Mouse (Mus musculus) liver, postnatal 0 days (tissue): ENCODE measurements around the gene Ghsr. TPM values are rescaled to one million over a fixed set of nuclear protein-coding genes. Genes with fewer than 3 reads are reported as not detected.

ENCODE experiments used
- ATAC-seq: fragments of 200-750 bp; cut with Nextera tagmentation; 2 replicates; pipeline ENCODE4 v1.8.0; 2017; ENCODE audit warnings: mild to moderate bottlenecking, moderate library complexity
- DNase-seq: peaks from one replicate; pipeline ENCODE4 v3.0.0-alpha.2; 2016
- H3K27ac ChIP-seq: fragments of 300-500 bp; sonication (generic); 2 replicates; pipeline ENCODE4 v1.5.1; 2014; ENCODE audit warnings: antibody characterized with exemption, moderate library complexity, mild to moderate bottlenecking, low read depth
- H3K27me3 ChIP-seq: fragments of 300-500 bp; sonication (generic); 2 replicates; pipeline ENCODE4 v1.6.1; 2014; ENCODE audit warnings: low read length, control low read depth, mixed read lengths; ENCODE audit not compliant: insufficient read depth
- H3K36me3 ChIP-seq: fragments of 300-500 bp; sonication (generic); replicated peaks from 2 replicates; pipeline ENCODE4 v1.6.1; 2014; ENCODE audit warnings: mild to moderate bottlenecking, control low read depth, low read length, moderate library complexity, mixed read lengths; ENCODE audit not compliant: insufficient read depth
- H3K4me1 ChIP-seq: fragments of 300-500 bp; sonication (generic); 2 replicates; pipeline ENCODE4 v1.6.1; 2014; ENCODE audit warnings: antibody characterized with exemption, mild to moderate bottlenecking, control low read depth; ENCODE audit not compliant: insufficient read depth
- H3K4me2 ChIP-seq: fragments of 300-500 bp; sonication (generic); 2 replicates; pipeline ENCODE4 v1.6.1; 2014; ENCODE audit warnings: low read depth, mild to moderate bottlenecking, low read length, moderate library complexity, mixed read lengths
- H3K4me3 ChIP-seq: fragments of 300-500 bp; sonication (generic); 2 replicates; pipeline ENCODE4 v1.5.1; 2014; ENCODE audit warnings: low read depth, low read length
- H3K9ac ChIP-seq: fragments of 300-500 bp; sonication (generic); replicated peaks from 2 replicates; pipeline ENCODE4 v1.6.1; 2014; ENCODE audit warnings: mild to moderate bottlenecking, moderate library complexity
- H3K9me3 ChIP-seq: fragments of 300-500 bp; sonication (generic); 2 replicates; pipeline ENCODE4 v1.6.1; 2016; ENCODE audit warnings: mild to moderate bottlenecking, control low read depth, low read length, mixed read lengths
- CTCF ChIP-seq: sonication (generic); IDR thresholded peaks from 2 replicates; pipeline ENCODE4 v1.5.1; 2016; ENCODE audit warnings: antibody characterized with exemption, low read depth
- EP300 ChIP-seq: IDR thresholded peaks from 2 replicates; pipeline ENCODE4 v1.6.1; 2016; ENCODE audit warnings: antibody characterized with exemption, low read depth, mild to moderate bottlenecking
- WGBS: fragments of 180-500 bp; shearing (Covaris S2); extraction: QIAGEN DNeasy Blood & Tissue Kit; methylation state at CpG from one replicate; pipeline ENCODE4 v1.1.7; 2014; ENCODE audit not compliant: insufficient replicate concordance; 5-methylcytosine and 5-hydroxymethylcytosine counted together
- polyA plus RNA-seq: library from polyadenylated mRNA; unstranded; fragments of >200 nt; fragmentation: Nextera tagmentation; extraction: Ambion mirVana; gene quantifications from 2 replicates; pipeline ENCODE4 v1.2.1, GENCODE M21; 2015

Ghsr gene
- polyA plus RNA-seq, 1 experiment from 2014 or later = not detected

DNA sequence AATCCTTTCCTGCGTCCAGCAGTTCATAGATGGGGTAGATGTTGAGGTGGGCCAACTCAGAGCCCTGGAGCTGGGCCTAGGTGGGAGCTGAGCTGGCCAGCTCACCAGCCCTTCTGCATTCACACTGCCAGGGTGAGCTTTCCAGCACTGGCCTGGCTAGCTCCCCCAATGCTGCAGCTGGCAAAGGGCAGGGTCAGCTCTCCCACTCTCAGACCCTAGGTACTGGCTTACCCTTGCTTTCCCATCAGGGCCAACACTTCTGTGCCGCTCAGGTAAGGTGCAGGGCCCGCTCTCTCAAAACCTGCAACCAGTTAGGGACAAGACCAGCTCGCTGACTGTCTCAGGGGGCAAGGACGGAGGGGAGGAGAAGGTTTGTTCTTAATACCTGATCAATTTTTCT lies 30.4 kb upstream of the Ghsr start:
- Histone ChIP-seq H3K4me1 (no peaks in the 10 kb centered on the region), H3K9ac (no peak overlapping the region), H3K27ac (no peak overlapping the region), H3K27me3 (no peaks in the 10 kb centered on the region), H3K4me3 (no peak overlapping the region), H3K36me3 (no peaks in the 10 kb centered on the region), H3K9me3 (no peaks in the 10 kb centered on the region), H3K4me2 (no peak overlapping the region)
- no peak for ATAC-seq
- 81% methylated on average over 5 of the region's 5 CpGs for whole genome bisulfite sequencing
- DNase-seq = no peak
- TF ChIP-seq CTCF = no peak
- no peak for TF ChIP-seq EP300

DNA sequence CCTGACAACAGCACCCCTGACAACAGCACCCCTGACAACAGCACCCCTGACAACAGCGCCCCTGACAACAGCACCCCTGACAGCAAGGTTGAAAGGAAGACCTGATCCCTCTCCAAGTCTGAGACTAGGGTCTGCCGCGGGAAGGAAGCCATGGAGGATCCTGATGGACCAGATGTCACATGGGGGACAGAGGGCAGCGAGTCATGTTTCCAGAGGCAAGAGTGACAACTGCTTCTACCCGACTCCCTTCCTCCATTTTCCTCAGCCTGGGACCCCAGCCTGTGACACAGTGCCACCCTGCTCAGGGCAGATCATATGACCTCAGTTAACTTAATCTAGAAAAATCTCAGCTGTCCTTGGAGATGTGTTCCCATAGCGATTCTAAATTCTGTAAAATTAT lies 28.7 kb upstream of the Ghsr start:
- TF ChIP-seq CTCF (no peak), EP300 (no peak)
- Histone ChIP-seq H3K4me3 (no peak overlapping the region), H3K27ac (no peak overlapping the region), H3K9me3 (no peaks in the 10 kb centered on the region), H3K36me3 (no peaks in the 10 kb centered on the region), H3K4me1 (no peaks in the 10 kb centered on the region), H3K9ac (no peak overlapping the region), H3K4me2 (no peak overlapping the region), H3K27me3 (no peaks in the 10 kb centered on the region)
- DNase-seq = no peak
- 64% methylated on average over 6 of the region's 6 CpGs for WGBS
- no peak for ATAC-seq

DNA sequence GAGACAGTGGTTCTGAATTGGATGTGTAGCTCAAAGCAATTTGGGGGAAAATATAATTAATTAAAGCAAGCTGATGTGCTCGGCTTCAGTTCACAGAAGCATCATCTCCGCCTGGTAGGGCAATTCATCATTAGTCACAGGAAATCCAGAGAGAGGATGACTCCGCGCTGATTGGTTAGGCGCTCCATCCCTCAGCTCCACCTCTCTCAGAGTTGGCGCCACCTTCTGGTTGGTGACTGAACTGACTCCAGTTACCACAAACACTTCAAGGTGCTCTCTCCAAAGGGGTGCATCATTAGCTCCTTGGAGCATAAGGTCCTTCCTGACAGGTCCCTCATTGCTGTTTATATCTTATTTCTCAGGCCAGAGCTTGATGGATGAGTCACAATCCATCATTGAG lies 25.6 kb upstream of the Ghsr start:
- WGBS = 46% methylated on average over 6 of the region's 6 CpGs
- no peak for TF ChIP-seq EP300
- peak; percentile 78 for TF ChIP-seq CTCF
- peak; percentile 66 for DNase-seq

DNA sequence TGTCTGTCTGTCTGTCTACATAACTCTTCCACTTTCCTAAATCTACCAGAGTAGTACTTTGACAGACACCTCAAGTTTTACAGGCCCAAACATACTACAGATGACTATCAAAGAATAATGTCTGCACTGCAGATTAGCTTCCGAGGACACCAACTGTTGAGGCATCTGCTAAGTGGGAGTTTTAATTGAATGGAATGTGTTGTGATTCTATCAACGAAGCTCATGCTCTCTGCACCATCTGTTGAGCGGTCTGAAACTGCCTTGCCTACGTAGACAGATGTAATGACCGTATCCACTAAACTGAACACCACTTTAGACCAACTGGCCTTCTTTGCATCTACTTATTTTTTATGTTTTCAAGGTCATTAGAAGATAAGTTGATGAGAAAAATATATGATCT lies 22.7 kb upstream of the Ghsr start:
- no peak overlapping the region for H3K4me2 ChIP-seq
- 78% methylated on average over 5 of the region's 5 CpGs for WGBS
- no peak overlapping the region for H3K9ac ChIP-seq
- no peak overlapping the region for H3K27ac ChIP-seq
- H3K36me3 ChIP-seq = no peaks in the 10 kb centered on the region
- ATAC-seq (no peak), DNase-seq (no peak)
- H3K4me1 ChIP-seq = no peaks in the 10 kb centered on the region
- no peak for TF ChIP-seq EP300
- TF ChIP-seq CTCF = no peak
- H3K4me3 ChIP-seq = no peak overlapping the region
- H3K9me3 ChIP-seq = no peaks in the 10 kb centered on the region
- H3K27me3 ChIP-seq = no peaks in the 10 kb centered on the region

More for the DNA sequence above, 25.6 kb upstream of the Ghsr start:
- Histone ChIP-seq H3K4me2 (no peak overlapping the region), H3K9me3 (no peaks in the 10 kb centered on the region), H3K27me3 (no peaks in the 10 kb centered on the region), H3K36me3 (no peaks in the 10 kb centered on the region), H3K4me3 (no peak overlapping the region), H3K9ac (no peak overlapping the region), H3K27ac (no peak overlapping the region), H3K4me1 (no peaks in the 10 kb centered on the region)
- ATAC-seq = peak; percentile 49; the same call in 1 of the 2 replicates

DNA sequence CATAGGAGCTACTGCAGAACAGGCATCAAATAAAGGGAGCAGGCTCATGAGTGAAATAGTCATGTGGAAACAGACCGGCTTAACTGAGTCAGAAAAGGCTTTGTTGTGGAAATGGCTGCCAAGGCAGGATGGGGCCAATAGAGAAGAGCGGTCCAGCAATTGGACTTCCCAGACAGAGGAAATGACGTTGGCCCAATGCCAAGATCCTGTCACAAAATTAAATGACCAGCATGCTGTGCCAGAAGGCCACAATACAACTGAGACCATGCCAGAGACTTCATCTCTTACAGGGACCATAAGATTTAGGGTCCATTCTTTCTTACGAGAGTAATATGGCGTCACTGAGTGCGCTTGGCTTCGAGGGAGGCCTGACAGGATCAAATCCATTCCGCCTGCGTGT lies 20.0 kb upstream of the Ghsr start:
- Histone ChIP-seq H3K4me3 (no peak overlapping the region), H3K36me3 (no peaks in the 10 kb centered on the region), H3K4me1 (no peaks in the 10 kb centered on the region), H3K9me3 (no peaks in the 10 kb centered on the region), H3K27ac (no peak overlapping the region), H3K4me2 (no peak overlapping the region), H3K27me3 (no peaks in the 10 kb centered on the region), H3K9ac (no peak overlapping the region)
- ATAC-seq (no peak), DNase-seq (no peak)
- 77% methylated on average over 9 of the region's 9 CpGs for WGBS
- TF ChIP-seq CTCF (no peak), EP300 (no peak)

DNA sequence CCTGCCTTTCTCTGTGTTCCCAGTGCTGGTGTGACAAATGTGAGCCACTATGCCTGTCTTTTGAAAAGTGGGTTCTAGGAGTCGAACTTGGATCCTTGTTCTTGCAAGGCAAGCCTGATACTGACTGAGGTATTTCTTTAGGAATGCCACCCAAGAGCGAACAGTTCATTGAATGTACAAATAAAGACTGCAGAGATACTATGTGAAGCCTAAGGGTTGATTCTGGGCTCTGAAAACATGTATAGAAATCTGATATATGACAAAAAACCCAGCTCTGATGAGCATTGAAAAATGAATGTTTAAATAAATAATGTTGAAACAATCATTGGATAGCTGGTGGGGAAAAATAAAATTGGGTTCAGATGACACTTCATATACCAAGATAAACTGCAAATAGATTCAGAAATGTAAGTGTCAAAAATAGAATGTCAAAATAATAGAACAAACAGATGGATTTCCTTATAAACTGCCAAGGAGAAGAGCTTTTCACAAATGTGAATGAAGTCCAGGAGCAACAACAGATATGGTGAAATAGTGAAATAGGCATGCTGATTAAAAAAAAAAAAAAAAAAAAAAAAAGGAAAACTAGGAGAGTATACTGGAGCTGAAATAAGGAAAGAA lies 11.9 kb upstream of the Ghsr start:
- TF ChIP-seq CTCF (no peak), EP300 (no peak)
- H3K4me1 ChIP-seq = no peaks in the 10 kb centered on the region
- no peaks in the 10 kb centered on the region for H3K36me3 ChIP-seq
- no peaks in the 10 kb centered on the region for H3K27me3 ChIP-seq
- H3K4me2 ChIP-seq = no peak overlapping the region
- H3K27ac ChIP-seq = no peak overlapping the region
- DNase-seq (no peak), ATAC-seq (no peak)
- 66% methylated on average over 2 of the region's 2 CpGs for WGBS
- H3K9ac ChIP-seq = no peak overlapping the region
- H3K4me3 ChIP-seq = no peak overlapping the region
- H3K9me3 ChIP-seq = no peaks in the 10 kb centered on the region
